Mouse (Mus musculus) midbrain, postnatal 0 days (tissue): ENCODE results near the gene Hook1. TPM values are rescaled to one million over a fixed set of nuclear protein-coding genes. Genes with fewer than 3 reads are reported as not detected.
A peak's percentile ranks its signal among the peaks of the same experiment; 100 is the strongest.
"Not testable (repeated sequence)": the region's sequence is repeated elsewhere in the genome, so short reads cannot be mapped to it uniquely, and the experiment has no call there.

Experiments
- ATAC-seq: fragments of 200-750 bp; cut with Nextera tagmentation; 2 replicates; pipeline ENCODE4 v1.8.0; 2017; ENCODE audit warnings: moderate number of reproducible peaks, mild to moderate bottlenecking, moderate TSS enrichment, moderate library complexity; ENCODE audit not compliant: low FRiP score
- DNase-seq: peaks from one replicate; pipeline ENCODE4 v3.0.0-alpha.2; 2015; ENCODE audit warnings: low spot score
- H3K27ac ChIP-seq: fragments of 300-500 bp; sonication (generic); 2 replicates; pipeline ENCODE4 v1.5.1; 2014; ENCODE audit warnings: low read depth, mild to moderate bottlenecking, low read length, mixed read lengths
- H3K27me3 ChIP-seq: fragments of 300-500 bp; sonication (generic); 2 replicates; pipeline ENCODE4 v1.6.1; 2014; ENCODE audit warnings: low read length, control low read depth, mixed read lengths; ENCODE audit not compliant: insufficient read depth
- H3K36me3 ChIP-seq: fragments of 300-500 bp; sonication (generic); 2 replicates; pipeline ENCODE4 v1.6.1; 2014; ENCODE audit warnings: low read length, control low read depth, mixed read lengths; ENCODE audit not compliant: insufficient read depth
- H3K4me1 ChIP-seq: fragments of 300-500 bp; sonication (generic); 2 replicates; pipeline ENCODE4 v1.6.1; 2014; ENCODE audit warnings: mild to moderate bottlenecking, control low read depth, antibody characterized with exemption, low read length, mixed read lengths; ENCODE audit not compliant: insufficient read depth
- H3K4me2 ChIP-seq: fragments of 300-500 bp; sonication (generic); 2 replicates; pipeline ENCODE4 v1.6.1; 2014; ENCODE audit warnings: low read depth, mild to moderate bottlenecking, low read length, mixed read lengths; ENCODE audit not compliant: poor library complexity, severe bottlenecking
- H3K4me3 ChIP-seq: fragments of 300-500 bp; sonication (generic); 2 replicates; pipeline ENCODE4 v1.5.1; 2014; ENCODE audit warnings: low read depth, mild to moderate bottlenecking, low read length, moderate library complexity
- H3K9ac ChIP-seq: fragments of 300-500 bp; sonication (generic); replicated peaks from 2 replicates; pipeline ENCODE4 v1.6.1; 2014; ENCODE audit warnings: mild to moderate bottlenecking, low read length, moderate library complexity, mixed read lengths; ENCODE audit not compliant: poor library complexity, severe bottlenecking
- H3K9me3 ChIP-seq: fragments of 300-500 bp; sonication (generic); 2 replicates; pipeline ENCODE4 v1.6.1; 2016; ENCODE audit warnings: low read length, control low read depth
- CTCF ChIP-seq: IDR thresholded peaks from 2 replicates; pipeline ENCODE4 v1.5.1; 2016; ENCODE audit warnings: antibody characterized with exemption, mild to moderate bottlenecking
- WGBS: fragments of 180-500 bp; shearing (Covaris S2); extraction: QIAGEN DNeasy Blood & Tissue Kit; methylation state at CpG from one replicate; pipeline ENCODE4 v1.1.7; 2014; 5-methylcytosine and 5-hydroxymethylcytosine counted together
- polyA plus RNA-seq: library from polyadenylated mRNA; unstranded; fragments of >200 nt; fragmentation: Nextera tagmentation; extraction: Ambion mirVana; gene quantifications from 2 replicates; pipeline ENCODE4 v1.2.1, GENCODE M21; 2015
- total RNA-seq: library from RNA; depleted of rRNA; stranded (reverse); fragments of >200 nt; gene quantifications from 2 replicates; pipeline ENCODE4 v1.2.3, GENCODE M21; 2014

Hook1 gene
- total and polyA plus RNA-seq, 2 experiments from 2014 or later, result 34.7 to 78.6 TPM

DNA sequence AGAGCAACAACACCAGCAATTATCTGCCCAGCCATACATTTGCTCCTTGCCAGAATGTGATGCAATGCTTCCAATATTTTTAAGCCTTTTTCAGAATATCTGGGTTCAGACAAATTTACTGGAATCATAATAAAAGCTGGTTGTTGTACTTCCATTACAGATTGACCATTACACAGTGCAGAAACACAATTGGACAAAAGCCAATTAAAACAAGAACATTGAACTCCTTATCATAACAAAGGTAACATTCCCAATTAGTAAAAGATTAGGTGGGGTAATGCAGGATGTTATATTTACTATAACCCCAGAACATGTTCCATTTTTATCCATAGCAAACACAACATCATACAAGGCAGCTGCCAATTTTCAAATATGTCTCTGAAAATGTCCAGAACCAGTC lies 13.7 kb upstream of the Hook1 start:
- H3K4me2 ChIP-seq, result no peak overlapping the region

DNA sequence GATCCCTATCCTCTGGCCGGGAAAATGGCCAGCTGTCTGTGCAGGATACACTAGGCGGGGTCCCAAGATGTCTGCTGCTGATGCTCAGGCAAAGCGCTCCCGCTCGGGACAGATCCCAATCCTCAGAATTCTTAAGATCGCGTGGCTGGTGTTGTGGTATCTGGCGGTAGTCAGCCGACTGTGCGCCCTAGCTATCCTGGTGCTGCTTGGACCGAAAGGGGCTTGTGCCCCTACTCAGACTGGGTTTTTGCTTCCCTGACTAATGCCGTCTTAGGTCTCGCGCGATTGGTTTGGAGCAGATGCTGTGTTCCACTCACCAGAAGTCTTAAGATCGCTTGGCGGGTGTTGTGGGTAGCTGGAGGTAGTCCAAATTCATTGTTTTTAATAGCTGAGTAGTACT lies 15.2 kb downstream of the Hook1 start:
- ATAC-seq, H3K27ac ChIP-seq: not testable (repeated sequence)
- WGBS, result 95% methylated on average over 17 of the region's 17 CpGs

More for the DNA sequence above, 13.7 kb upstream of the Hook1 start:
- Histone ChIP-seq H3K9me3 (no peaks in the 10 kb centered on the region), H3K4me1 (no peaks in the 10 kb centered on the region), H3K36me3 (no peaks in the 10 kb centered on the region), H3K27ac (no peak overlapping the region), H3K9ac (no peak overlapping the region), H3K4me3 (no peak overlapping the region), H3K27me3 (no peaks in the 10 kb centered on the region)
- ATAC-seq, result no peak
- DNase-seq, result no peak
- TF ChIP-seq CTCF, result no peak

DNA sequence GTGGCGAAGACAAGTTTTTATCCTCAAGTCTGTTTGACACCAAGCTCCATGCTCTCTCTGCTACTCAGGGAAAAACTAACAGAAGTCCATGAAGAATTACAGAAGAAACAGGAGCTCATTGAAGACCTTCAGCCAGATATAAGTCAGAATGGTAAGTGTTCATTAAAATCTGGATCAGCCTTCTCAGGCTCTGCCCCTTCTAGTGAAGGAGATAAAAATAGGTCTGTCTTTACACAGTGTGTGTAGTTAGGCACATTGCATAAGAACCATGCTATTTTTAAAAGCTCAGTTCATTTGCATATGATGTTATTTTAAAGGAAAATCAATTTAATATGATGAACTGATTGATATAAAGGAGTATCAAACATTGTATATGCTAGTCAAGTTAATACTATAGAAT lies 49.8 kb downstream of the Hook1 start:
- H3K9ac ChIP-seq, result no peak overlapping the region
- no peaks in the 10 kb centered on the region for H3K27me3 ChIP-seq
- H3K9me3 ChIP-seq, result no peaks in the 10 kb centered on the region
- H3K27ac ChIP-seq, result no peak overlapping the region
- DNase-seq (no peak), ATAC-seq (no peak)
- H3K36me3 ChIP-seq, result peaks cover 22% of the 10 kb centered on the region; the same call in 1 of the 2 replicates
- 95% methylated on average over 1 of the region's 1 CpGs for WGBS
- no peak for TF ChIP-seq CTCF
- H3K4me1 ChIP-seq, result no peaks in the 10 kb centered on the region
- H3K4me2 ChIP-seq, result no peak overlapping the region
- no peak overlapping the region for H3K4me3 ChIP-seq

More for the DNA sequence above, 15.2 kb downstream of the Hook1 start:
- not testable (repeated sequence) for DNase-seq, H3K4me2 ChIP-seq, H3K27me3 ChIP-seq, H3K4me1 ChIP-seq, H3K4me3 ChIP-seq, H3K36me3 ChIP-seq, H3K9me3 ChIP-seq, H3K9ac ChIP-seq

DNA sequence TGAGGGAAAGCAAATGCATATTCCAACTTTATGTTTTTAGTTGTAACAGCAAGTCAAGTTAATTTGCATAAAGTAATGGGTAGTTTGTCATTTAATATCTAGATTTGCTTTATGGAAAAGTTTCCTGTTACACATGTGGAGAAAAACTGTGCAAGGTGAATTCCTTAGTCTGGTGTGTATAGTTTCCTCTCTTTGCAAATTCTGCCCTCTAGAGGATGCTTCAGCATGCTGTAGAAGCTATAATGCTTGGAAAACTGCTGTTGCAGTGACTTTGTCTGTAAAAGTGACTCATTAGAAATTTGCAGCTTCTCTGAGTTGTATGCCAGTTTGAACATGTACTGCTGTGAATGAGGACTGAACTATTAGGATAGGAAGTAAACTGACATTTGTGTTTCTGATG lies 55.8 kb downstream of the Hook1 start:
- Histone ChIP-seq H3K27me3 (no peaks in the 10 kb centered on the region), H3K4me1 (no peaks in the 10 kb centered on the region), H3K9me3 (no peaks in the 10 kb centered on the region), H3K4me3 (no peak overlapping the region), H3K9ac (no peak overlapping the region), H3K36me3 (peaks cover 11% of the 10 kb centered on the region), H3K4me2 (no peak overlapping the region), H3K27ac (no peak overlapping the region)
- no peak for ATAC-seq
- DNase-seq, result peak; percentile 29
- peak; percentile 69 for TF ChIP-seq CTCF

DNA sequence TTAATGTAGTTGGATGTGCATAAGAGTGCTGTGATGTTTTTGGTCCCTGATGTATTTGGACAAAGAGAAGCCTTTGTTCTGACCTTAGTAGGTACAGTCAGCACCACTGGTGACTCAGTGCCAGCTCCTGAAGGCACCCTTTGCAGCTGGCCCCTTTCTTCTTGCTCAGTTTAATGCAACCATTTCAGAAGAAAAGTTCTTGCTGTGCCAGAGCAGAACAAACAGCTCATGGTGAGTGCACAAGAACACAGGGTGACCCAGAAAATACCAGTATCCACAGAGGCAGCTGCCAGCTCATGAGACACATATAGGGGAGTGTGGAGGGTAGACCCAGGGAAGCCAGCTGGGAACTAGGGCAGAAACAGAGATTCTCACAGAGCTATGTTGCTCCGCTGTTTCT lies 61.4 kb downstream of the Hook1 start:
- DNase-seq, result peak; percentile 51
- H3K9me3 ChIP-seq, result no peaks in the 10 kb centered on the region
- H3K4me1 ChIP-seq, result no peaks in the 10 kb centered on the region
- ATAC-seq, result 0 out of 2 replicates have a peak, but pooled peaks have one; percentile 12
- H3K27me3 ChIP-seq, result no peaks in the 10 kb centered on the region
- no peak overlapping the region for H3K27ac ChIP-seq
- no peak overlapping the region for H3K9ac ChIP-seq
- WGBS, result 83% methylated on average over 1 of the region's 1 CpGs
- no peak overlapping the region for H3K4me2 ChIP-seq
- no peak for TF ChIP-seq CTCF
- 0 out of 2 replicates have a peak, but pooled peaks cover 2% of the 10 kb centered on the region for H3K36me3 ChIP-seq
- no peak overlapping the region for H3K4me3 ChIP-seq

DNA sequence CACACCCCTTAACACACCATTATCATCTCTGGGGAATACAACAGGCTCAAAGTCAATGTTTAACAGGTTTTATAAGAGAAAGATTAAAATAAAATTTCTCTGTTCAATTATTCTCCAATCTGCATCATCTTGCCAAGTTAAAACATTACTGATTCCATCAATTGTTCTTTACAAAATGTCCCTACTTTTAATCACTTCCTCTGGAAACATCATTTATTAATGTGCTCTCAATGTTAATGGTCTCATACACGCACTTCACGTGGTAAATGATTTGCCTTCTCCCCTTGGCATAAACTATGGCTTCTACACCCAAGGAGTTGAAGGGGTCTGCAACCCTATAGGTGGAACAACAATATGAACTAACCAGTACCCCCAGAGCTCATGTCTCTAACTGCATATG lies 93.1 kb downstream of the Hook1 start:
- Histone ChIP-seq H3K4me2 (no peak overlapping the region), H3K4me1 (no peaks in the 10 kb centered on the region), H3K36me3 (no peaks in the 10 kb centered on the region), H3K9me3 (no peaks in the 10 kb centered on the region), H3K9ac (no peak overlapping the region), H3K4me3 (no peak overlapping the region), H3K27ac (no peak overlapping the region), H3K27me3 (no peaks in the 10 kb centered on the region)
- ATAC-seq, result no peak
- no peak for DNase-seq
- 96% methylated on average over 2 of the region's 2 CpGs for WGBS
- no peak for TF ChIP-seq CTCF
